ENCODE assay signal across 10 mouse cellular contexts in genomic region chr6:31079586-31080259, GRCm38 (mm10).
DNase-seq lines count a peak whose midpoint lies in the region; ATAC-seq and TF ChIP-seq lines count a peak whose summit lies in the region.
"Had no signal": no experiment of that assay in that cellular context is flagged by ENCODE, and none has a peak within 500 bp of the region (broad histone marks: within the 10 kb centered on the region; RNA-seq: fewer than 3 reads in every experiment).

No protein-coding gene starts in this region.

- no peak for TF ChIP-seq POLR2A in bone marrow, adult 2 months (IDR thresholded peaks at IDR 0.05; ENCODE audit: borderline replicate concordance, control insufficient read depth, low read depth, low read length)

- no peak overlapping the region for H3K4me3 ChIP-seq in bone marrow, adult 2 months (replicated peaks; ENCODE audit: control insufficient read depth, low read depth, low read length)
- H3K4me3 ChIP-seq: embryonic facial prominence, embryonic 12.5 days; neural tube, embryonic 13.5 days had no signal

- DNase-seq in right cerebral cortex, adult 18-20 months = peak; percentile 65
- no peak for DNase-seq in right cerebral cortex, postnatal 4 days
- no peak for DNase-seq in thymus, postnatal 0 days (ENCODE audit: low spot score)
- no peak for DNase-seq in yolk sac, embryonic 10.5 days (ENCODE audit: low spot score)
- DNase-seq in gastrocnemius, postnatal 4 days (ENCODE audit: low spot score in 2 of 2) = no peak

- ATAC-seq in hematopoietic stem cell, adult 5-6 weeks (replicated peaks in 1 of 2; ENCODE audit: insufficient read depth in 1 of 2, low FRiP score in 2 of 2, low TSS enrichment in 1 of 2, low read depth in 1 of 2, poor library complexity in 2 of 2, severe bottlenecking in 2 of 2) = peak; percentile 68 to 75
- ATAC-seq in neutrophil, adult 5-6 weeks (ENCODE audit: extremely low read depth, insufficient number of reproducible peaks, low FRiP score, poor library complexity, severe bottlenecking) = peak; percentile 74

- peak overlapping the region; percentile 12; the same call in 1 of the 2 replicates for H3K27ac ChIP-seq in bone marrow, adult 2 months (ENCODE audit: control insufficient read depth, insufficient read depth, low read depth, low read length, poor library complexity)
- H3K27ac ChIP-seq: embryonic facial prominence, embryonic 12.5 days; neural tube, embryonic 13.5 days had no signal

- no peak for TF ChIP-seq CTCF in bone marrow, adult 2 months (IDR thresholded peaks at IDR 0.05; ENCODE audit: control insufficient read depth, insufficient read depth, low read length)

- 21% methylated on average over 14 of the region's 14 CpGs for WGBS in bone marrow, adult 2 months

- H3K4me1 ChIP-seq in bone marrow, adult 2 months (ENCODE audit: control insufficient read depth, insufficient read depth, low read length) = peaks cover 5% of the 10 kb centered on the region; the same call in 1 of the 2 replicates
